Mouse (Mus musculus) lung, embryonic 16.5 days (tissue): ENCODE data around the gene Samd4. TPM values are rescaled to one million over a fixed set of nuclear protein-coding genes. Genes with fewer than 3 reads are reported as not detected.

Source experiments
- ATAC-seq: fragments of 200-750 bp; cut with Nextera tagmentation; 2 replicates; pipeline ENCODE4 v1.8.0; 2017; ENCODE audit warnings: low read depth, mild to moderate bottlenecking, moderate library complexity
- H3K27ac ChIP-seq: fragments of 300-500 bp; sonication (generic); 2 replicates; pipeline ENCODE4 v1.5.1; 2014; ENCODE audit warnings: mild to moderate bottlenecking, control low read depth, low read length
- H3K27me3 ChIP-seq: fragments of 300-500 bp; sonication (generic); 2 replicates; pipeline ENCODE4 v1.6.1; 2014; ENCODE audit warnings: low read depth, low read length, mixed read lengths; ENCODE audit not compliant: control insufficient read depth, insufficient read depth
- H3K36me3 ChIP-seq: fragments of 300-500 bp; sonication (generic); 2 replicates; pipeline ENCODE4 v1.6.1; 2014; ENCODE audit warnings: low read length; ENCODE audit not compliant: control insufficient read depth, insufficient read depth
- H3K4me1 ChIP-seq: fragments of 300-500 bp; sonication (generic); replicated peaks from 2 replicates; pipeline ENCODE4 v1.6.1; 2014; ENCODE audit warnings: low read length, mixed read lengths; ENCODE audit not compliant: control insufficient read depth, insufficient read depth
- H3K4me2 ChIP-seq: fragments of 300-500 bp; sonication (generic); 2 replicates; pipeline ENCODE4 v1.6.1; 2014; ENCODE audit warnings: low read depth, low read length, control low read depth
- H3K4me3 ChIP-seq: fragments of 300-500 bp; sonication (generic); 2 replicates; pipeline ENCODE4 v1.5.1; 2014; ENCODE audit warnings: mild to moderate bottlenecking, low read length, control low read depth
- H3K9ac ChIP-seq: fragments of 300-500 bp; sonication (generic); 2 replicates; pipeline ENCODE4 v1.6.1; 2014; ENCODE audit warnings: low read length, control low read depth
- H3K9me3 ChIP-seq: fragments of 300-500 bp; sonication (generic); 2 replicates; pipeline ENCODE4 v1.6.1; 2016; ENCODE audit warnings: low read length; ENCODE audit not compliant: control insufficient read depth
- WGBS: fragments of 180-500 bp; shearing (Covaris S2); extraction: QIAGEN DNeasy Blood & Tissue Kit; methylation state at CpG from one replicate; pipeline ENCODE4 v1.1.7; 2014; 5-methylcytosine and 5-hydroxymethylcytosine counted together
- polyA plus RNA-seq: library from polyadenylated mRNA; unstranded; fragments of >200 nt; fragmentation: Nextera tagmentation; extraction: Ambion mirVana; gene quantifications from 2 replicates; pipeline ENCODE4 v1.2.1, GENCODE M21; 2015

Gene Samd4
- polyA plus RNA-seq, 1 experiment from 2014 or later, result 6.2 TPM

GRCm38 (mm10) chr14:46917136-46917535, 34.5 kb downstream of the Samd4 start:
- Histone ChIP-seq H3K4me1 (no peaks in the 10 kb centered on the region; the same call in 1 of the 2 replicates), H3K36me3 (no peaks in the 10 kb centered on the region), H3K27me3 (no peaks in the 10 kb centered on the region), H3K27ac (no peak overlapping the region), H3K9ac (no peak overlapping the region), H3K4me3 (no peak overlapping the region), H3K9me3 (no peaks in the 10 kb centered on the region), H3K4me2 (no peak overlapping the region)
- WGBS, result 89% methylated on average over 5 of the region's 5 CpGs
- no peak for ATAC-seq

- H3K27me3 ChIP-seq, result no peaks in the 10 kb centered on the region
- WGBS, result 84% methylated on average over 3 of the region's 3 CpGs
- no peaks in the 10 kb centered on the region for H3K36me3 ChIP-seq
- no peaks in the 10 kb centered on the region for H3K9me3 ChIP-seq
- no peaks in the 10 kb centered on the region; the same call in 1 of the 2 replicates for H3K4me1 ChIP-seq
- H3K9ac ChIP-seq, result no peak overlapping the region
- no peak overlapping the region for H3K27ac ChIP-seq
- ATAC-seq, result no peak
- H3K4me3 ChIP-seq, result no peak overlapping the region
- H3K4me2 ChIP-seq, result no peak overlapping the region
Measured at GRCm38 (mm10) chr14:46917581-46917980, 34.9 kb downstream of the Samd4 start.

DNA sequence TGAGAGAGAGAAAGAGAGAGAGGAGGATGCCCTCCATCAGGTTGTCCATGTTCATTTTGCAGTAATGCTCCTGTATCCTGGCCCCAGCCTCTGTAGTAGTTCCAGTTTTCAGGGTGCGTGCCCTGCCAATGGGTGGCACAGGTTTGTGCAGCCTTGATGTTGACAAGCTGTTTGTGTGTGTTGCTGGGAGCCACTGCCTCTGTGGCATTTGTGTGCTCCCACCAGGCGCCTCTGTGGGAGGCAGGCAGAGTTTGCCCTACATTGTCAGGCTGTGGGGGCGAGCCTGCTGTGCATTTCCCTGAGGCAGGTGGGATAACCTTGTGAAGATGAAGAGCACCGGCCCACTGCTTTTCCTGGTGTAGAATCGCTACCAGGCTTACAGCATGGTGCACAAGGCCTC, 37.8 kb downstream of the Samd4 start:
- WGBS, result 82% methylated on average over 5 of the region's 5 CpGs
- no peaks in the 10 kb centered on the region for H3K27me3 ChIP-seq
- no peak overlapping the region for H3K9ac ChIP-seq
- H3K27ac ChIP-seq, result no peak overlapping the region
- ATAC-seq, result no peak
- no peak overlapping the region for H3K4me2 ChIP-seq
- no peaks in the 10 kb centered on the region for H3K9me3 ChIP-seq
- no peak overlapping the region for H3K4me3 ChIP-seq
- H3K36me3 ChIP-seq, result no peaks in the 10 kb centered on the region
- H3K4me1 ChIP-seq, result peaks cover 9% of the 10 kb centered on the region; the same call in 1 of the 2 replicates

DNA sequence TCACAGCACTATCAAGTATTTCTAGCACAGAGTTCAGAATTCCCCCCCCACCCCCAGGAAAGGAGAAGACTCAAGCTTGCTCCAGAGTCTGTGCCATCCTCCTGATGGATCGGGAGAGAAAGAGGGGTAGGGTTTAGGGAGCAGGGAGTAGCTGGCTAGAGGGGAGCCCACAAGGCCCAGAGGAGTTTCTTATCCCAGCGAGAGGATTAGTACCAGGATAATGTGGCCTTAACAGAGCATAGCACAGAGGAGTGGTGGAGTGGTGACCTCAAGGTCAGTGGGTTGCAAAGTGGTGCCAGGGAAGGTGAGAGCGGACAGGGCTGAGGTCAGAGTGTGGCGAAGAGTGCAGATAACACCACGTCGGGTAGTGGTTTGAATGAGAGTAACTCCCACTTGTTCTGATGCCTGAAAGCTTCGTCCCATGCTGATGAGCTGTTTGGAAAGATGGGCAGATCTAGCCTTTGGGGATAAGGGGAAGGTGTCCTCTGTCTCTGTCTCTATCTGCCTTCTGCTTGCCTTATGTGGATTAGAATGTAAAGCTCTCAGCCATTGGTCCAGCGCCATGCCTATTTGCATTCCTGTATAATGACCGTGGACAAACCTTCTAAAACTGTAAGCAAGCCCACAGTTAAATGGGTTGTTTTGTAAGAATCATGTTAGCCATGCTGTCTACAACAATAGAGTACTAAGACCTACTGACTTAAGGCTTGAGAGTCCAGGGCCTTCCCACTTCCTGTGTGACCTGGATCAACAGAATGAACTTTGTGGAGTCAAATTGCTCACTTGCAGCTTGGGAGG, 38.7 kb downstream of the Samd4 start:
- Histone ChIP-seq H3K4me2 (no peak overlapping the region), H3K9ac (no peak overlapping the region), H3K27ac (no peak overlapping the region), H3K9me3 (no peaks in the 10 kb centered on the region), H3K27me3 (no peaks in the 10 kb centered on the region), H3K4me3 (no peak overlapping the region), H3K36me3 (no peaks in the 10 kb centered on the region), H3K4me1 (peaks cover 9% of the 10 kb centered on the region; the same call in 1 of the 2 replicates)
- WGBS, result 68% methylated on average over 9 of the region's 9 CpGs
- no peak for ATAC-seq

DNA sequence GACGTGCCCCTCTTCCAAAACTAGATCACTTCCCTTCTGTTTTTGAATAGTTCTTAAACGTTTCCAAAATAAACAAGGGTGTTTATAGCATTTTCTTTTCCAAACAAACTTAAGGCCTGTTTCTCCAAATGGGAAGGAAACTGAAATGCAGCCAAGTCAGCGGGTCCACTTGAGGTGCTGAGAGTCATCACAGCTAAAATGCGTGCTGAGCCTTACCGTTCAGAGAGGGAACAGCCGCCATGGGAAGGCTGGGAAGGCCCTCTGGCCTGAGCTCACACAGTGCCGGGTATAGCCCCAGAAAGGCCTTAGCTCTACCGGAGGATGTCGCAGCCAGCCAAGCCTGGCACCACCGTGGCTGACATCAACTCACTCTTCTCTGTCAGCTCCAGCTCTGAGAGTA, 41.3 kb downstream of the Samd4 start:
- Histone ChIP-seq H3K9ac (0 out of 2 replicates have a peak overlapping the region, but pooled peaks have one; percentile 18), H3K4me3 (no peak overlapping the region), H3K27me3 (no peaks in the 10 kb centered on the region), H3K4me2 (no peak overlapping the region), H3K36me3 (no peaks in the 10 kb centered on the region), H3K4me1 (peaks cover 9% of the 10 kb centered on the region; the same call in 1 of the 2 replicates), H3K27ac (peak overlapping the region; percentile 77), H3K9me3 (no peaks in the 10 kb centered on the region)
- WGBS, result 29% methylated on average over 10 of the region's 10 CpGs
- ATAC-seq, result peak; percentile 71

DNA sequence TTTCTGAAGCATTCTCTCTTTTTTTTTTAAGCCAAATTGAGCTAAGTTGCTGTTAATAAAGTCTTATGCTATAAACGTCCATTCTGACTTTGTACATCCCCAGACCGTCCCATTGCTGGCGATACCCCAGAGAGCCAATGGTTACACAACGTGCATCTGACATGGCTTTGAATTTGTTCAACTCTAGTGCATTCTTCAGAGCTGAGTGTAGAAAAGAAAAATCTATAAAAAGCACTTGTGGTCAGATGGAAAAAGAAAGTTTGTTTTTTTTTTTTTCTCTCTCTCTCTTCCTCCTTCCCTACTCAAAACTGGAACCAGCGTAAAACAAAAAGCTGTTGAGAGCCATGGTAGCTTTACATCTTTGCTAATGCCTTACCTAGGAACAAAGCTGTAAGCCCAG, 41.8 kb downstream of the Samd4 start:
- no peak overlapping the region for H3K9ac ChIP-seq
- ATAC-seq, result peak; percentile 61

DNA sequence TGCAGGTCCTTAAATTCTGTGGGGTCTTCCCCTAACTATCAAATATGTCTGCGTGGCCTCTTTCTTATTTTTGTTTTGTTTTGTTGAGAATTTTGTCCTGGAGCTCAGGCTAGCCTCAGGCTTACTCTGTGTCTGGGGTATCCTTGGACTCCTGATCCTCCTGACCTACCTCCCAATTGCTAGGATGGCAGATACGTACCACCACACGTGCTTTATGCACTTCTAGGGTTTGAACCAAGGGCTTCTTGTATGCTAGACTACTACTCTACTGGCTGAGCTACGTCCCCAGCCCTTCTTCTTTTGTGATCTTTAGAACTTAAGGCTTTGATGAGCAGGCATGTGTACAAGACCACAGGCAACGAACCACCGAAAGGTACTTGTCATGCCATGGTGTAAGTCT, 45.9 kb downstream of the Samd4 start:
- Histone ChIP-seq H3K36me3 (no peaks in the 10 kb centered on the region), H3K27me3 (no peaks in the 10 kb centered on the region), H3K4me1 (peaks cover 18% of the 10 kb centered on the region; the same call in 1 of the 2 replicates), H3K4me3 (no peak overlapping the region), H3K27ac (no peak overlapping the region), H3K9ac (no peak overlapping the region), H3K4me2 (no peak overlapping the region), H3K9me3 (no peaks in the 10 kb centered on the region)
- no peak for ATAC-seq
- WGBS, result 90% methylated on average over 6 of the region's 6 CpGs

More for the DNA sequence above, 41.8 kb downstream of the Samd4 start:
- no peak overlapping the region for H3K4me2 ChIP-seq
- peak overlapping the region; percentile 77; the same call in 1 of the 2 replicates for H3K27ac ChIP-seq
- no peaks in the 10 kb centered on the region for H3K27me3 ChIP-seq
- H3K9me3 ChIP-seq, result no peaks in the 10 kb centered on the region
- 49% methylated on average over 5 of the region's 5 CpGs for WGBS
- no peak overlapping the region for H3K4me3 ChIP-seq
- H3K36me3 ChIP-seq, result no peaks in the 10 kb centered on the region
- peaks cover 9% of the 10 kb centered on the region; the same call in 1 of the 2 replicates for H3K4me1 ChIP-seq

- no peak for ATAC-seq
- H3K4me2 ChIP-seq, result no peak overlapping the region
- WGBS, result 79% methylated on average over 13 of the region's 13 CpGs
- H3K27ac ChIP-seq, result peak overlapping the region; percentile 42; the same call in 1 of the 2 replicates
- H3K27me3 ChIP-seq, result no peaks in the 10 kb centered on the region
- H3K9me3 ChIP-seq, result no peaks in the 10 kb centered on the region
- H3K9ac ChIP-seq, result no peak overlapping the region
- H3K36me3 ChIP-seq, result no peaks in the 10 kb centered on the region
- H3K4me3 ChIP-seq, result no peak overlapping the region
- H3K4me1 ChIP-seq, result 0 out of 2 replicates have a peak, but pooled peaks cover 13% of the 10 kb centered on the region
Measured at GRCm38 (mm10) chr14:46932121-46932520, 49.5 kb downstream of the Samd4 start.

DNA sequence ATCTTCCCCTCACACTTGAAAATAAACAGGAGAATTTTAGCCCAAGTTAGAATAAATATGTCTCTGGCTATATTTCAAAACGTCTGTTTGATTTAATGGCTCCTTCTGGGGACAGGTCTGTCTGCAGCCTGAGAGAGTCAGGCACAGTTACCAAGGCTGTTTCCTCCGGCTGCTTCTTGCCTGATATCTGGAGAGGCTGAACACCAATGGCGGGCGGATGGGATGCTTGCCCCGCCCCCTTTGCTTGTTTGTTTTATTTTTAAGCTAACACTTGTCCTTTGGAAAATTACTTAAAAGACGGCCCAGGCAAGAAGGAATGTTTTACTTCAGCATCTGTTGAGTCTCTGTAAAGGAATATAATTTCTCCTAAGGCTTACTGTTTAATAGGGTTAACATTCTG, 50.1 kb downstream of the Samd4 start:
- no peak overlapping the region for H3K4me3 ChIP-seq
- 0 out of 2 replicates have a peak, but pooled peaks cover 13% of the 10 kb centered on the region for H3K4me1 ChIP-seq
- no peak overlapping the region for H3K4me2 ChIP-seq
- ATAC-seq, result peak; percentile 59; the same call in 1 of the 2 replicates
- no peaks in the 10 kb centered on the region for H3K36me3 ChIP-seq
- no peaks in the 10 kb centered on the region for H3K27me3 ChIP-seq
- 9% methylated on average over 6 of the region's 6 CpGs for WGBS
- H3K9ac ChIP-seq, result no peak overlapping the region
- H3K9me3 ChIP-seq, result no peaks in the 10 kb centered on the region
- 0 out of 2 replicates have a peak overlapping the region, but pooled peaks have one; percentile 42 for H3K27ac ChIP-seq
